Mouse (Mus musculus) lung, embryonic 15.5 days (tissue): ENCODE results near the gene Gabarap. TPM values are rescaled to one million over a fixed set of nuclear protein-coding genes. Genes with fewer than 3 reads are reported as not detected.

ENCODE experiments used
- ATAC-seq: fragments of 200-750 bp; cut with Nextera tagmentation; 2 replicates; pipeline ENCODE4 v1.8.0; 2017; ENCODE audit warnings: moderate number of reproducible peaks, borderline replicate concordance; ENCODE audit not compliant: low FRiP score, low TSS enrichment; ENCODE audit errors: extremely low read depth
- H3K27ac ChIP-seq: fragments of 300-500 bp; sonication (generic); 2 replicates; pipeline ENCODE4 v1.5.1; 2015; ENCODE audit warnings: moderate library complexity, mild to moderate bottlenecking, inconsistent platforms
- H3K27me3 ChIP-seq: fragments of 300-500 bp; sonication (generic); 2 replicates; pipeline ENCODE4 v1.6.1; 2015; ENCODE audit warnings: inconsistent platforms
- H3K36me3 ChIP-seq: fragments of 300-500 bp; sonication (generic); 2 replicates; pipeline ENCODE4 v1.6.1; 2015; ENCODE audit warnings: inconsistent platforms
- H3K4me1 ChIP-seq: fragments of 300-500 bp; sonication (generic); 2 replicates; pipeline ENCODE4 v1.6.1; 2015; ENCODE audit warnings: inconsistent platforms
- H3K4me2 ChIP-seq: fragments of 300-500 bp; sonication (generic); 2 replicates; pipeline ENCODE4 v1.6.1; 2015; ENCODE audit warnings: inconsistent platforms, mild to moderate bottlenecking, moderate library complexity
- H3K4me3 ChIP-seq: fragments of 300-500 bp; sonication (generic); 2 replicates; pipeline ENCODE4 v1.5.1; 2015; ENCODE audit warnings: mild to moderate bottlenecking, inconsistent platforms
- H3K9ac ChIP-seq: fragments of 300-500 bp; sonication (generic); 2 replicates; pipeline ENCODE4 v1.6.1; 2015; ENCODE audit warnings: inconsistent platforms
- H3K9me3 ChIP-seq: fragments of 300-500 bp; sonication (generic); 2 replicates; pipeline ENCODE4 v1.6.1; 2016; ENCODE audit warnings: inconsistent platforms
- WGBS: fragments of 180-500 bp; shearing (Covaris S2); methylation state at CpG from one replicate; pipeline ENCODE4 v1.1.7; 2015; 5-methylcytosine and 5-hydroxymethylcytosine counted together
- polyA plus RNA-seq: library from polyadenylated mRNA; unstranded; fragments of >200 nt; fragmentation: Nextera tagmentation; extraction: Ambion mirVana; gene quantifications from 2 replicates; pipeline ENCODE4 v1.2.1, GENCODE M21; 2015

Gene Gabarap
- polyA plus RNA-seq, 1 experiment from 2014 or later, result 455 TPM

DNA sequence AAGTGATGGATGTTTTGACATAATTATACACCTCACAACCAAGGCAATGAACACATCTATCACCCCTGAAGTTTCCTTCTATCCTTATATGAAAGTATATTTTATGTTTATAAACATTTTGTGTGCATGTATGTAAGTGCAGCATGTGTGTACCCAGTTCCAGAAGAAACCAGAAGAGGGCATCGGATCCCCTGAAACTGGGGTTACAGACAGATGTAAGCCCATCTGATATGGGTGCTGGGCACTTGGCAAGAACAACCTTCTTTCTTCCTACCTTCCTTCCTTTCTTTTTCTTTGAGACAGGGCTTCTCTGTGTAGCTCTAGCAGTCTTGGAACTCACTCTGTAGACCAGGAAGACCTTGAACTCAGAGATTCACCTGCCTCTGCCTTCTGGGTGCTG is 34.7 kb upstream of the Gabarap start:
- ATAC-seq, result no peak
- no peaks in the 10 kb centered on the region for H3K9me3 ChIP-seq
- H3K27me3 ChIP-seq, result no peaks in the 10 kb centered on the region; the same call in 1 of the 2 replicates
- H3K9ac ChIP-seq, result no peak overlapping the region
- 74% methylated on average over 1 of the region's 1 CpGs for WGBS
- peaks cover 7% of the 10 kb centered on the region; the same call in 1 of the 2 replicates for H3K4me1 ChIP-seq
- H3K27ac ChIP-seq, result no peak overlapping the region
- no peak overlapping the region for H3K4me2 ChIP-seq
- no peaks in the 10 kb centered on the region for H3K36me3 ChIP-seq
- H3K4me3 ChIP-seq, result no peak overlapping the region

DNA sequence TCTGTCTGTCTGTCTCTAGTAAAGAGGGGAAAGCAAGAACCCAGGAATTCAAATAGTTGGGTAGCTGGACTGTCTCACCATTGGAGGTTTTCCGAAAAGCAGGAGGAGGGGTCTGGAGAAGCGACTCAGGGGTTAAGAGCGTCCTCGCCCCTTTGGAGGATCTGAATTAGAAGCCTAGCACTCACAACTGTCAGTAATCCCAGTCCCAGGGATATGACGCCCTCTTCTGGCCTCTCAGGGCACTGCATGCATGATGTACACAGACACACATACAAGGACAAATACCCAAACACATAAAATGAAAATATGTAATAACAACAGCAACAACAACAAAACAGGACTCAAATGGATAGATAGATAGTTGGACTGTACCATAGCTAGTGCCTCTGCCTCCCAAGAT is 30.3 kb upstream of the Gabarap start:
- Histone ChIP-seq H3K9ac (no peak overlapping the region), H3K27me3 (peaks cover 43% of the 10 kb centered on the region), H3K9me3 (no peaks in the 10 kb centered on the region), H3K4me2 (no peak overlapping the region), H3K27ac (no peak overlapping the region), H3K4me3 (no peak overlapping the region), H3K4me1 (0 out of 2 replicates have a peak, but pooled peaks cover 3% of the 10 kb centered on the region), H3K36me3 (no peaks in the 10 kb centered on the region)
- no peak for ATAC-seq
- 32% methylated on average over 5 of the region's 5 CpGs for WGBS

DNA sequence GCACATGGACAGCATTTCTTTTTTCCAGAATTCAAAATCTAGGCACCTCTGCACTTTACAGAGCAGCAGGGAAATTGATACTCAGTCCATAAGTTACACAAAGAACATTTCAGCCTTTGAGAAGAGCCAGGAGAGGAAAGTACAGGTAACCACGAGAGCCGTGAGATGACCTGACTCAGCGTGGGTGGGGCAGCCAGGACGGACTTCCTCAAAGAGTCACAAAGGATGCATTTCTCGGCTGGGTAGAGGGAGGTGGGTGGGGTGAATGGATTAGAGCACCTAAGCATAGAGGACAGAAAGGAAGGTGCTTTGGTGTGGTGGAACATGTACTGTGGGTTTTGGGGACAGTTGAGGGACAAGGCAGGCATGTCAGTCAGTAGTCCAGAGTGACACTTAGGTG is 29.1 kb upstream of the Gabarap start:
- Histone ChIP-seq H3K9ac (no peak overlapping the region), H3K9me3 (no peaks in the 10 kb centered on the region), H3K27me3 (peaks cover 55% of the 10 kb centered on the region), H3K4me1 (peaks cover 7% of the 10 kb centered on the region; the same call in 1 of the 2 replicates), H3K4me2 (no peak overlapping the region), H3K27ac (no peak overlapping the region), H3K4me3 (no peak overlapping the region), H3K36me3 (no peaks in the 10 kb centered on the region)
- no peak for ATAC-seq
- 33% methylated on average over 5 of the region's 5 CpGs for WGBS

DNA sequence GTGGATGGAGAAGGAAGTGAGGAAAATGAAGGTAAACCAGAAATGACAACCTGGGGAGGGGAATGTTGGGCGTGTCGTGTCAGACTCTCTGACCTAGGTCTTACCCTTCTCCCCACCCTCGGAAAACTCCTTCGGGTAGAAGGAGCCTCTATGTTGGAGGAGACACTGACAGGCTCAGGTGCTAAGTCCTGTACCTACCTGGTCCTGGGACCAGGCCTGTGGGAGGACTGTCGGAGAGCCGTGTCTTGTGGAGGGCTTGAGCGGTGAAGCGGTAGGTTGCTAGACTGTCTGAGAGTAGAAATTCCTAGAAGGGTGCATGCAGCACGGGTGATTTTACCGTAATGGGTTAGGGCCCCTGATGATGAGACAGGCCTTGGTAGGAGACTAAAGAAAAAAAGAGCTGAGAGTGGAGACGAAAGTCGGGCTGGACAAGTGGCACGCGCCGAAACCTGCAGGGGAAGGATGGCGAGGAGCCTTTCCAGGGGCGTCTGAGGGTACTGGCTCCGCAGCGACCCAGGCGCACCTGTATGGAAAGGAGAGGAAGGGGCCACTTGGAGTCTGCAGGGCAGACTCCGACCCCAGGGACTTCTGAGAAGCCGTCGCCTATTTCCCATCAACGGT is 26.2 kb upstream of the Gabarap start, which contains the start of gene Cldn7:
Gene Cldn7, plus strand, starts transcription at position 130 of the 621 bp plus-strand sequence.
- peak within 1 kb of the TSS; percentile 84 for H3K27ac ChIP-seq
- H3K9ac ChIP-seq, result peak within 1 kb of the TSS; percentile 54
- H3K4me1 ChIP-seq, result peaks cover 8% of the 10 kb centered on the region; the same call in 1 of the 2 replicates
- peak within 1 kb of the TSS; percentile 61 for H3K4me2 ChIP-seq
- H3K9me3 ChIP-seq, result no peaks in the 10 kb centered on the region
- H3K27me3 ChIP-seq, result peaks cover 63% of the 10 kb centered on the region
- 7% methylated on average over 24 of the region's 24 CpGs for WGBS
- peak within 1 kb of the TSS; percentile 54 for H3K4me3 ChIP-seq
- H3K36me3 ChIP-seq, result peaks cover 16% of the 10 kb centered on the region
- ATAC-seq, result no peak

- H3K4me3 ChIP-seq, result peak overlapping the region; percentile 54
- peak overlapping the region; percentile 54 for H3K9ac ChIP-seq
- peaks cover 8% of the 10 kb centered on the region; the same call in 1 of the 2 replicates for H3K4me1 ChIP-seq
- no peaks in the 10 kb centered on the region for H3K9me3 ChIP-seq
- ATAC-seq, result peak; percentile 75
- H3K36me3 ChIP-seq, result peaks cover 23% of the 10 kb centered on the region
- H3K27me3 ChIP-seq, result peaks cover 63% of the 10 kb centered on the region
- WGBS, result 3% methylated on average over 49 of the region's 49 CpGs
- peak overlapping the region; percentile 84 for H3K27ac ChIP-seq
- H3K4me2 ChIP-seq, result peak overlapping the region; percentile 61
Measured at GRCm38 (mm10) chr11:69965271-69966005, 25.5 kb upstream of the Gabarap start.

- Histone ChIP-seq H3K4me2 (peak overlapping the region; percentile 61), H3K9ac (peak overlapping the region; percentile 54), H3K36me3 (peaks cover 25% of the 10 kb centered on the region), H3K4me1 (peaks cover 8% of the 10 kb centered on the region; the same call in 1 of the 2 replicates), H3K9me3 (no peaks in the 10 kb centered on the region), H3K27me3 (peaks cover 63% of the 10 kb centered on the region), H3K27ac (peak overlapping the region; percentile 71), H3K4me3 (peak overlapping the region; percentile 54)
- WGBS, result 2% methylated on average over 59 of the region's 59 CpGs
- ATAC-seq, result 0 out of 2 replicates have a peak, but pooled peaks have one; percentile 52
Measured at GRCm38 (mm10) chr11:69966006-69966859, 24.7 kb upstream of the Gabarap start.

DNA sequence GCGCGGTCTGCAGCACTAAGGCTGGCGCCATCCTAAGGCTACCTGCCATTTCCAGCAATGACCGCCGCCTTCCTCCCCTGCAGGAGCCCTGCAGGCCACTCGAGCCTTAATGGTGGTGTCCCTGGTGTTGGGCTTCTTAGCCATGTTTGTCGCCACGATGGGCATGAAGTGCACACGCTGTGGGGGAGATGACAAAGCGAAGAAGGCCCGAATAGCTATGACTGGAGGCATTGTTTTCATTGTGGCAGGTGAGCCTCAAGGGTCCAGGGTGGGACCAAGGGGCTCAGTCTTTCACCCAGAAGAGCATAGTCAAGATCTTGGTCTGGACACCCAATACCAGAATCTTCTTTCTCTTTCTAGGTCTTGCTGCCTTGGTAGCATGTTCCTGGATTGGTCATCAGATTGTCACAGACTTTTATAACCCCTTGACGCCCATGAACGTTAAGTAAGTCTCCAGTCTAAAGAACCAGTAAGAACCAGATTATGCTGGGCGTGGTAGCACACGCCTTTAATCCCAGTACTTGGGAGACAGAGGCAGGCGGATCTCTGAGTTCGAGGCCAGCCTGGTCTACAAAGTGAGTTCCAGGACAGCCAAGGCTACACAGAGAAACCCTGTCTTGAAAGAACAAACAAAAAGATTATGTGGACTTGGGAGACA is 24.0 kb upstream of the Gabarap start:
- no peaks in the 10 kb centered on the region for H3K9me3 ChIP-seq
- 34% methylated on average over 17 of the region's 17 CpGs for WGBS
- peak overlapping the region; percentile 61 for H3K4me2 ChIP-seq
- ATAC-seq, result no peak
- H3K27me3 ChIP-seq, result peaks cover 56% of the 10 kb centered on the region
- peaks cover 32% of the 10 kb centered on the region for H3K36me3 ChIP-seq
- peak overlapping the region; percentile 54 for H3K9ac ChIP-seq
- peaks cover 8% of the 10 kb centered on the region; the same call in 1 of the 2 replicates for H3K4me1 ChIP-seq
- H3K4me3 ChIP-seq, result peak overlapping the region; percentile 54
- peak overlapping the region; percentile 71 for H3K27ac ChIP-seq

GRCm38 (mm10) chr11:69968793-69969192 is 22.1 kb upstream of the Gabarap start:
- Histone ChIP-seq H3K27ac (no peak overlapping the region), H3K9ac (no peak overlapping the region), H3K4me1 (peaks cover 8% of the 10 kb centered on the region; the same call in 1 of the 2 replicates), H3K27me3 (peaks cover 39% of the 10 kb centered on the region), H3K4me3 (no peak overlapping the region), H3K9me3 (no peaks in the 10 kb centered on the region), H3K36me3 (peaks cover 40% of the 10 kb centered on the region), H3K4me2 (no peak overlapping the region)
- ATAC-seq, result no peak
- WGBS, result 77% methylated on average over 4 of the region's 4 CpGs

GRCm38 (mm10) chr11:69970222-69970621 is 20.7 kb upstream of the Gabarap start:
- Histone ChIP-seq H3K4me2 (no peak overlapping the region), H3K36me3 (peaks cover 53% of the 10 kb centered on the region), H3K4me3 (no peak overlapping the region), H3K9me3 (no peaks in the 10 kb centered on the region), H3K27ac (no peak overlapping the region), H3K27me3 (peaks cover 24% of the 10 kb centered on the region), H3K9ac (no peak overlapping the region), H3K4me1 (peaks cover 8% of the 10 kb centered on the region; the same call in 1 of the 2 replicates)
- WGBS, result 73% methylated on average over 6 of the region's 6 CpGs
- ATAC-seq, result no peak

DNA sequence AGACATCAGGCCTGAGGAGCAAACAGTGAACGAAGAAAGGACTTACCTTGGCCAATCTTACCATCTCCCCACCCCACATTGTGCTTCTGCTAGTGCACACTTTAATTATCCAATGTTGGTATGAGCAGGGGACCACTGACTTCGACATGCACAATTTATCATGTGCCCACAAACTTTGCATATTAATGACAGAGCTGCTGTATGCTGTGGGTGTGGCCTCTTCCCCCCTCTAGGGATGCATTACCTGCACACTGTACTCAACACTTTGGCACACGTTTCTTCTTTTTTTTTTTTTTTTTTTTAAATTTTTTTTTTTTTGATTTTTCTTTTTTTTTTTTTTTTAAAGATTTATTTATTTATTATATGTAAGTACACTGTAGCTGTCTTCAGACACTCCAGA is 20.2 kb upstream of the Gabarap start:
- H3K9ac ChIP-seq, result no peak overlapping the region
- H3K9me3 ChIP-seq, result no peaks in the 10 kb centered on the region
- peaks cover 19% of the 10 kb centered on the region for H3K27me3 ChIP-seq
- peaks cover 5% of the 10 kb centered on the region; the same call in 1 of the 2 replicates for H3K4me1 ChIP-seq
- peaks cover 56% of the 10 kb centered on the region for H3K36me3 ChIP-seq
- no peak overlapping the region for H3K4me3 ChIP-seq
- 62% methylated on average over 3 of the region's 3 CpGs for WGBS
- no peak overlapping the region for H3K27ac ChIP-seq
- no peak for ATAC-seq
- H3K4me2 ChIP-seq, result no peak overlapping the region

DNA sequence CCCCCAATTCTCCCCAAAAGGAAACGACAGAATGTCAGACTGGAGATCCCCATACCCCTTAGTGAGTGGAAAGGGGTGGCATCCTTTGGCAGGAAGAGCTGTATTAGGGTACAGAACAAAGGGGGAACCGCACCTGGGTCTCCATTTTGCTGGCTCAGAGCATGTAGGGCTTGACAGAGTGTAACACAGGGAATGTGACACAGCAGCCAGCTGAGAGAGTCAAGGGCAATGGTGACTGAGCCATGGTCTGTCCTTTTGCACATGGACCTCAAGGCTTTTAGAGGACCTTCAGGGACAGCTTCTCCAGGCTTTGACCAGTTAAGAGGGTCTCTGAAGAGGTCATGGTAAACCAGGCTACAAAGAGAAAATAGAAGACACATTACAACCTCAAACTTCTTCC is 16.0 kb upstream of the Gabarap start:
- Histone ChIP-seq H3K4me2 (no peak overlapping the region), H3K4me3 (no peak overlapping the region), H3K27ac (no peak overlapping the region), H3K36me3 (peaks cover 65% of the 10 kb centered on the region), H3K9ac (no peak overlapping the region), H3K9me3 (no peaks in the 10 kb centered on the region), H3K4me1 (peaks cover 10% of the 10 kb centered on the region), H3K27me3 (no peaks in the 10 kb centered on the region)
- ATAC-seq, result no peak
- WGBS, result 91% methylated on average over 2 of the region's 2 CpGs
